Mouse (Mus musculus) G1E-ER4 (cell line): Measurements from ENCODE around the gene Olfr644. TPM values are rescaled to one million over a fixed set of nuclear protein-coding genes. Genes with fewer than 3 reads are reported as not detected.

Source experiments
- GATA1 ChIP-seq: IDR thresholded peaks from one replicate; pipeline ENCODE4 v1.8.0; 2012; ENCODE audit warnings: low read length, inconsistent platforms
- polyA plus RNA-seq: library from polyadenylated mRNA; stranded (reverse); fragments of >175 nt; gene quantifications from 2 replicates; pipeline ENCODE4 v1.2.3, GENCODE M21; 2012

The Olfr644 gene
- polyA plus RNA-seq, result not detected in 2 replicates

DNA sequence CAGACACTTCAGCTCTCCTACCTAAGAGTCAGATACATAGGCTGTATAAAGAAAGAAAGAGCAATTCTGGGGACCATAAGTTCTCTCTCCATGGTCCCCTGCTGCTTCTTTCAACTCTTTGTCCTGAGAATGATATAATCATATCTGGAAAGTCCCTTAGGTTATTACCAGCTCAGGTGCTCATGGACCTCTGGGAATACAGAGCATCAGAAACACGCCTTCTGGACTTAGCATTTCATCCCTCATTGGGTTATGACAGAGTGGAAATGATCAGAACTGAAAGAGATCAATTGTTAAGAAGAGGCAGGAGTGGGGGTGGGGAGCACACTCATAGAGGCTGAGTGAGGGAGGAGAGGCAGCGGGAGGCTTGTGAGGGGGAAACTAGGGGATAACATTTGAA is at the start of gene Olfr644:
Gene Olfr644 (minus strand): TSS at position 101 of the 400 bp plus-strand sequence.
- no peak for TF ChIP-seq GATA1

GRCm38 (mm10) chr7:104104757-104104972 is 33.0 kb upstream of the Olfr644 start, which contains the start of gene Olfr646:
Gene Olfr646 (plus strand): TSS chr7:104104873.
- no peak for TF ChIP-seq GATA1

DNA sequence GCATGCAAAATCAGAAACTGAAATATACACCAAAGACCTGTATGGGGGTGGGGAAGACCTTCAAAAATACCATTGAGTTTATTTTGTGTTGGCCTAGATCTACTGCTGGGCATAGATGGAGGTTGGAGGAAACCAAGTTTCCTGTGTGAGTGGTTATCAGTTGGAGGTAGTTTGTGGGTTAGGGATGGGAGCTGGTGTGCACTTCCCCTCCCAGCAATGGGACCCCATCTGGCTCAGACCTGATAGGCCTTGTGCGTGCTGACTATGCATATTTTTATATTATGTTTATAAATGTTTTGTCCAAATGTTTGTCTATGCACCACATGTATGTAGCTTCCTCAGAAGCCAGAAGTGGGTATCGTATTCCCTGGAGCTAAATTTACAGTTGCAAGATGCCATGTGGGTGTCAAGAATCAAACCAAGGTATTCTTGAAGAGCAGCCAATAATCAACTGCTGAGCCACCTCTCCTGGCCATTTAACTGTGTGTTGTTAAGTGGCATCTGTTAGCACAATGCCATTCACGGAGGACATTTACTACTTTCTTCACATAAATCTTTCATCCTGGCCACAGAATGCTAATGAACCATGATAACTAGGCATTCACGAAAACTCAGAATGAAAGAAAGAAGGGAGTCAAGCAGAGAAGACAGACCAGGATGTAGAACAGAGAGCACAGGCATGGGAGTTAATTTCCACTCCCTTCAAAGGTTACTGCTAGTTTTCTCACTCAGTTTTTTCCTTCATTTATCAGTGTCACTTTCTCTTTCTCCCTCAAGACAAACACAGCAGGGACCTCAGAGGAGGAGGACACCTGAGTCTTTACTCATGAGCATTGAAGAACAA is 32.5 kb upstream of the Olfr644 start:
- TF ChIP-seq GATA1, result no peak

- TF ChIP-seq GATA1, result no peak
These were observed 13.7 kb upstream of the Olfr644 start, which contains the start of gene Olfr645 for GRCm38 (mm10) chr7:104085365-104085764. Gene Olfr645 (minus strand): TSS chr7:104085465.

GRCm38 (mm10) chr7:104061345-104061744 is 10.3 kb downstream of the Olfr644 start, which contains the start of gene 4930516K23Rik:
Gene 4930516K23Rik (minus strand): TSS chr7:104061445.
- TF ChIP-seq GATA1, result no peak

GRCm38 (mm10) chr7:104059215-104059614 is 12.5 kb downstream of the Olfr644 start:
- TF ChIP-seq GATA1, result no peak

- TF ChIP-seq GATA1, result no peak
These were observed 19.1 kb downstream of the Olfr644 start, which contains the start of gene Olfr642 for GRCm38 (mm10) chr7:104052566-104052965. Gene Olfr642 (minus strand): TSS chr7:104052666.

- no peak for TF ChIP-seq GATA1
These were observed 20.9 kb downstream of the Olfr644 start for GRCm38 (mm10) chr7:104050745-104051144.

DNA sequence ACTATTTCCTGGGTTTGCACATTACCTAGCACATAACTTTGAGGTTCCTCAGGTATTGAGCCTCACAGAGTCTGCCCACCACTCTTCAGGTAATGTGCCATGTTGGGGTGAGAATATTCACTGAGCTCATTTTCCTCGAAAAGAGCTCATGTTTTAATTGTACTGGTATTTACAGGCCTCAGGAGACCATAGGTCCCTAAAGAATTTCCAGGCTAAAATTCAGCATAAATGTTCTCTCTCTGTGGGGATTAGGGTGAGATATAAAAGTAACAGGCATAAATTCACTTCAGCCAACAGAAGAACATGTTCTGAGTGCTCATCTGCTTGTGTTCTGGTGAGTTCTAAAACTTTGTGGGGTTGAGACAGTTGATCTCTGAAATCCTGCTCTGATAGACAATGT is 36.5 kb downstream of the Olfr644 start, which contains the start of gene Olfr641:
Gene Olfr641 (plus strand): TSS at position 301 of the 400 bp plus-strand sequence.
- TF ChIP-seq GATA1, result no peak

DNA sequence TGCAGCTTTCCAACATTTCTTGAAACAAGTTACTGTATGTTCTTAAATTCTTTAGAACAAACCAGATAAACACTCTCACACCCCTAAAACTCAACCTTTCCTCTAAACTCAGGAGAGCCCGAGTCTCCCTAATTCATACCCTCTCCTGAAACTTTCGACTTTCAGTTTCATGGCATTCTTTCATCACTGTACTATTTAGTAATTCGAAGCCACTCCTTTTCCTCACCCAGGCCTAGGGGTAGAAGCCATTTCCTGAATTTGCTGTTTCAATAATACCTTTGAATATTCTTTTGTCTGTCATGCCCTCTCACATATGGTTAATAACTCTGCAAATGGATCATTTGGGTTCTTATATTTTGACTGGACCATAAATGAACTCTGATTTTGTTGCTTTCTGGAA is 44.7 kb downstream of the Olfr644 start:
- no peak for TF ChIP-seq GATA1

- TF ChIP-seq GATA1, result no peak
These were observed 46.2 kb downstream of the Olfr644 start, which contains the start of gene Olfr640 for GRCm38 (mm10) chr7:104025473-104025872. Gene Olfr640 (minus strand): TSS chr7:104025573.

- no peak for TF ChIP-seq GATA1
These were observed 50.0 kb downstream of the Olfr644 start for GRCm38 (mm10) chr7:104021651-104022050.

DNA sequence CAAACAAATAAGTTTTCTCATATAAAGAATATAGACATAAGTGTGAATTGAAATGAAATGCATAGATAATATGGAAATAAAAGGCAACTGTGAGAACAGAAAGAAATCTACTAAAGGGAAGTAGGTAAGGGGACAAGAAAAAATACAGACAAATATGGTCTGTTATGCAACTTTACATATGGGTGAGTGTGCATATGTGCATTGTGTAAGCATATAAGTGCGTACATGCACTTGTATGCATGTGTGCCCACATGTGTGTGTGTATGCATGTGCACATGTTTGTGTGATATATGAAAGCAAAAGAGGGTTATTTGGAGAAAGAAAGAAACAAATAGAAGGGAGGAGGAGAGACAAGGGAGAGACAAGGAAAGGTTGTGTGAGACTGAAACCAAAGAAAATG is 52.7 kb downstream of the Olfr644 start:
- no peak for TF ChIP-seq GATA1

- no peak for TF ChIP-seq GATA1
These were observed 54.5 kb downstream of the Olfr644 start, which contains the start of gene Olfr639 for GRCm38 (mm10) chr7:104017203-104017602. Gene Olfr639 (minus strand): TSS chr7:104017303.

Other genes with a start within 250 kb of the Olfr644 start
- gene Hbb-bs, start 243.8 kb downstream of the Olfr644 start, polyA plus RNA-seq, result 5,963 and 6,563 TPM in 2 replicates
- not detected in 2 replicates for gene Hbb-bh2, start 231.3 kb downstream of the Olfr644 start, polyA plus RNA-seq
- not detected in 2 replicates for gene Hbb-bh1, start 228.7 kb downstream of the Olfr644 start, polyA plus RNA-seq
- not detected in 2 replicates for gene Hbb-y, start 218.7 kb downstream of the Olfr644 start, polyA plus RNA-seq
- gene Olfr66, start 185.6 kb downstream of the Olfr644 start, polyA plus RNA-seq, result not detected in 2 replicates
- gene Olfr64, start 177.4 kb downstream of the Olfr644 start, polyA plus RNA-seq, result not detected in 2 replicates
- gene Olfr65, start 168.4 kb downstream of the Olfr644 start, polyA plus RNA-seq, result not detected in 2 replicates
- not detected in 2 replicates for gene Olfr631, start 143.0 kb downstream of the Olfr644 start, polyA plus RNA-seq
- gene Olfr632, start 137.5 kb downstream of the Olfr644 start, polyA plus RNA-seq, result not detected in 2 replicates
- not detected in 2 replicates for gene Olfr633, start 127.4 kb downstream of the Olfr644 start, polyA plus RNA-seq
- not detected in 2 replicates for gene Olfr635, start 100.7 kb downstream of the Olfr644 start, polyA plus RNA-seq
- not detected in 2 replicates for gene Olfr638, start 73.1 kb downstream of the Olfr644 start, polyA plus RNA-seq
- gene Olfr639, start 54.6 kb downstream of the Olfr644 start, polyA plus RNA-seq, result not detected in 2 replicates
- gene Olfr640, start 46.3 kb downstream of the Olfr644 start, polyA plus RNA-seq, result not detected in 2 replicates
- not detected in 2 replicates for gene Olfr641, start 36.4 kb downstream of the Olfr644 start, polyA plus RNA-seq
- not detected in 2 replicates for gene Olfr642, start 19.2 kb downstream of the Olfr644 start, polyA plus RNA-seq
- gene 4930516K23Rik, start 10.4 kb downstream of the Olfr644 start, polyA plus RNA-seq, result not detected in 2 replicates
- gene Olfr645, start 13.6 kb upstream of the Olfr644 start, polyA plus RNA-seq, result not detected in 2 replicates
- not detected in 2 replicates for gene Olfr646, start 33.0 kb upstream of the Olfr644 start, polyA plus RNA-seq
- not detected in 2 replicates for gene Ubqln5, start 58.0 kb upstream of the Olfr644 start, polyA plus RNA-seq
- not detected in 2 replicates for gene Olfr643, start 65.5 kb upstream of the Olfr644 start, polyA plus RNA-seq
- gene Ubqln3, start 71.4 kb upstream of the Olfr644 start, polyA plus RNA-seq, result not detected in 2 replicates
- gene Ubqlnl, start 78.7 kb upstream of the Olfr644 start, polyA plus RNA-seq, result not detected in 2 replicates
- gene Olfm5, start 93.0 kb upstream of the Olfr644 start, polyA plus RNA-seq, result not detected in 2 replicates
- gene Olfr648, start 111.5 kb upstream of the Olfr644 start, polyA plus RNA-seq, result not detected in 2 replicates
- not detected in 2 replicates for gene Olfr649, start 124.1 kb upstream of the Olfr644 start, polyA plus RNA-seq
- not detected in 2 replicates for gene Trim6, start 146.9 kb upstream of the Olfr644 start, polyA plus RNA-seq
- 0.09 and 0.11 TPM in 2 replicates for gene Trim34a, start 172.6 kb upstream of the Olfr644 start, polyA plus RNA-seq
- not detected in 2 replicates for gene Trim5, start 216.2 kb upstream of the Olfr644 start, polyA plus RNA-seq
- not detected in 2 replicates for gene Trim12a, start 243.6 kb upstream of the Olfr644 start, polyA plus RNA-seq